40 mouse cellular contexts compared by ENCODE assay signal in genomic region chr7:141055785-141056184, GRCm38 (mm10). TPM values are rescaled to one million over a fixed set of nuclear protein-coding genes. Genes with fewer than 3 reads are reported as not detected.
DNase-seq lines count a peak whose midpoint lies in the region; ATAC-seq and TF ChIP-seq lines count a peak whose summit lies in the region.
"Had no signal": no experiment of that assay in that cellular context is flagged by ENCODE, and none has a peak within 500 bp of the region (broad histone marks: within the 10 kb centered on the region; RNA-seq: fewer than 3 reads in every experiment).

No protein-coding gene starts in this region.

- H3K9ac ChIP-seq in intestine, postnatal 0 days (ENCODE audit: low read depth, low read length): no peak overlapping the region
- no peak overlapping the region for H3K9ac ChIP-seq in intestine, embryonic 16.5 days (ENCODE audit: low read depth, low read length)
- no peak overlapping the region for H3K9ac ChIP-seq in liver, postnatal 0 days (replicated peaks)
- H3K9ac ChIP-seq: embryonic facial prominence, embryonic 13.5 days; kidney, embryonic 15.5 days; liver, embryonic 13.5 days had no signal

- no peak for TF ChIP-seq EP300 in liver, postnatal 0 days (IDR thresholded peaks at IDR 0.05; ENCODE audit: low read depth)

- WGBS in intestine, postnatal 0 days: 76% methylated on average over 4 of the region's 4 CpGs
- WGBS in intestine, embryonic 16.5 days: 78% methylated on average over 4 of the region's 4 CpGs
- 74% methylated on average over 4 of the region's 4 CpGs for WGBS in liver, postnatal 0 days (ENCODE audit: insufficient replicate concordance)
- WGBS in limb, embryonic 10.5 days: 77% methylated on average over 4 of the region's 4 CpGs

- H3K27me3 ChIP-seq in intestine, postnatal 0 days (replicated peaks; ENCODE audit: control insufficient read depth, insufficient read depth, low read length): no peaks in the 10 kb centered on the region; the same call in 1 of the 2 replicates
- H3K27me3 ChIP-seq in intestine, embryonic 16.5 days (replicated peaks; ENCODE audit: control insufficient read depth, insufficient read depth, low read length): no peaks in the 10 kb centered on the region
- peaks cover 22% of the 10 kb centered on the region for H3K27me3 ChIP-seq in liver, postnatal 0 days (ENCODE audit: insufficient read depth, low read length)
- H3K27me3 ChIP-seq in limb, embryonic 10.5 days (ENCODE audit: low read depth, poor library complexity, severe bottlenecking): no peaks in the 10 kb centered on the region
- H3K27me3 ChIP-seq: embryonic facial prominence, embryonic 13.5 days; Patski had no signal

- H3K36me3 ChIP-seq in intestine, postnatal 0 days (ENCODE audit: control insufficient read depth, insufficient read depth): no peaks in the 10 kb centered on the region
- no peaks in the 10 kb centered on the region for H3K36me3 ChIP-seq in intestine, embryonic 16.5 days (ENCODE audit: control insufficient read depth, insufficient read depth, low read length)
- H3K36me3 ChIP-seq in liver, postnatal 0 days (replicated peaks; ENCODE audit: insufficient read depth, low read length): no peaks in the 10 kb centered on the region
- peaks cover 19% of the 10 kb centered on the region for H3K36me3 ChIP-seq in limb, embryonic 10.5 days
- H3K36me3 ChIP-seq: G1E; kidney, embryonic 15.5 days; liver, embryonic 13.5 days had no signal

- TF ChIP-seq CTCF in intestine, postnatal 0 days (IDR thresholded peaks at IDR 0.05; ENCODE audit: low read depth): peak; percentile 22; the same call in 1 of the 2 replicates
- TF ChIP-seq CTCF in liver, postnatal 0 days (IDR thresholded peaks at IDR 0.05; ENCODE audit: low read depth): peak; percentile 39

- no peak overlapping the region for H3K4me3 ChIP-seq in intestine, postnatal 0 days (ENCODE audit: low read depth, low read length)
- H3K4me3 ChIP-seq in intestine, embryonic 16.5 days (ENCODE audit: low read length): no peak overlapping the region
- H3K4me3 ChIP-seq in liver, postnatal 0 days (ENCODE audit: low read depth, low read length): no peak overlapping the region
- no peak overlapping the region for H3K4me3 ChIP-seq in limb, embryonic 10.5 days
- H3K4me3 ChIP-seq: embryonic facial prominence, embryonic 13.5 days; erythroblast, embryonic 14.5 days; kidney, embryonic 15.5 days; liver, embryonic 13.5 days had no signal

- H3K4me2 ChIP-seq in intestine, postnatal 0 days (replicated peaks; ENCODE audit: low read depth): no peak overlapping the region
- H3K4me2 ChIP-seq in intestine, embryonic 16.5 days (ENCODE audit: low read depth, low read length): no peak overlapping the region
- H3K4me2 ChIP-seq in liver, postnatal 0 days (ENCODE audit: low read depth, low read length): no peak overlapping the region
- H3K4me2 ChIP-seq: embryonic facial prominence, embryonic 13.5 days; kidney, embryonic 15.5 days; liver, embryonic 13.5 days had no signal

- H3K4me1 ChIP-seq in intestine, postnatal 0 days (replicated peaks; ENCODE audit: control insufficient read depth, insufficient read depth, low read length): peaks cover 6% of the 10 kb centered on the region; the same call in 1 of the 2 replicates
- H3K4me1 ChIP-seq in intestine, embryonic 16.5 days (ENCODE audit: control insufficient read depth, insufficient read depth, low read length): peaks cover 7% of the 10 kb centered on the region; the same call in 1 of the 2 replicates
- H3K4me1 ChIP-seq in liver, postnatal 0 days (ENCODE audit: insufficient read depth): peaks cover 4% of the 10 kb centered on the region
- H3K4me1 ChIP-seq in limb, embryonic 10.5 days: peaks cover 10% of the 10 kb centered on the region

- H3K27ac ChIP-seq in intestine, postnatal 0 days (ENCODE audit: low read depth, low read length): no peak overlapping the region
- no peak overlapping the region for H3K27ac ChIP-seq in intestine, embryonic 16.5 days (ENCODE audit: low read length)
- H3K27ac ChIP-seq in liver, postnatal 0 days (ENCODE audit: low read depth): no peak overlapping the region
- H3K27ac ChIP-seq in limb, embryonic 10.5 days: no peak overlapping the region
- H3K27ac ChIP-seq: embryonic facial prominence, embryonic 13.5 days; kidney, embryonic 15.5 days; liver, embryonic 13.5 days; macrophage had no signal

- ATAC-seq in intestine, postnatal 0 days: no peak
- ATAC-seq in intestine, embryonic 16.5 days: no peak
- ATAC-seq in liver, postnatal 0 days: no peak
- peak; percentile 31; the same call in 1 of the 2 replicates for ATAC-seq in erythroblast, adult 5-6 weeks (replicated peaks; ENCODE audit: low FRiP score, poor library complexity, severe bottlenecking)
- ATAC-seq: Patski had no signal

- no peaks in the 10 kb centered on the region for H3K9me3 ChIP-seq in intestine, postnatal 0 days (ENCODE audit: control insufficient read depth)
- H3K9me3 ChIP-seq in intestine, embryonic 16.5 days (ENCODE audit: control insufficient read depth, low read length): no peaks in the 10 kb centered on the region
- no peaks in the 10 kb centered on the region for H3K9me3 ChIP-seq in liver, postnatal 0 days (ENCODE audit: low read length)
- H3K9me3 ChIP-seq in limb, embryonic 10.5 days (replicated peaks): 0 out of 2 replicates have a peak, but pooled peaks cover 2% of the 10 kb centered on the region
- H3K9me3 ChIP-seq: embryonic facial prominence, embryonic 13.5 days; G1E; kidney, embryonic 15.5 days; liver, embryonic 13.5 days had no signal

- no peak for DNase-seq in liver, postnatal 0 days
- DNase-seq in liver: no peak
- peak; percentile 63 for DNase-seq in ES-CJ7 (ENCODE audit: low read depth, low spot score)
- DNase-seq in limb, embryonic 10.5 days (ENCODE audit: low spot score): no peak
- DNase-seq in urinary bladder, adult 18-20 months (ENCODE audit: low spot score in 2 of 2): no peak
- DNase-seq: adrenal gland, adult 2 months; adrenal gland, postnatal 36 days; cerebellum, adult 18-20 months; cerebellum, postnatal 10 days; gastrocnemius, postnatal 14 days; kidney, adult 11 months; kidney, postnatal 36 days; layer of hippocampus, postnatal 36 days; liver, embryonic 13.5 days; midbrain, embryonic 14.5 days had no signal

RNA-seq across cellular contexts. Expression of gene B4galnt4, which starts 5.1 kb away (rescaled TPM):
- polyA plus RNA-seq in intestine, postnatal 0 days (2015; fragmentation: Nextera tagmentation; extraction: Ambion mirVana): 1.9 and 2.9 TPM in 2 replicates
- polyA plus RNA-seq in intestine, embryonic 16.5 days (2015; fragmentation: Nextera tagmentation; extraction: Ambion mirVana): 7.2 and 7.3 TPM in 2 replicates
- polyA plus RNA-seq in liver, postnatal 0 days (2015; fragmentation: Nextera tagmentation; extraction: Ambion mirVana): 0.15 and 0.34 TPM in 2 replicates
- total RNA-seq in erythroblast, adult 5-6 weeks (2015; ENCODE audit: low replicate concordance): 0.84 TPM in 1 of 2 replicates, not detected in the other
- not detected in 2 replicates for total RNA-seq in erythroblast, adult 5-6 weeks (2017; ENCODE audit: low replicate concordance)
- 26.2 and 30.7 TPM in 2 replicates for polyA plus RNA-seq in limb, embryonic 10.5 days (2016; fragmentation: Nextera tagmentation; extraction: Ambion mirVana)
- total RNA-seq: G1E had no signal
- polyA plus RNA-seq: G1E, macrophage had no signal

RNA-seq across cellular contexts. Expression of gene Pkp3, which starts 22.2 kb away (rescaled TPM):
- 35.3 and 38.6 TPM in 2 replicates for polyA plus RNA-seq in intestine, postnatal 0 days (2015; fragmentation: Nextera tagmentation; extraction: Ambion mirVana)
- 31.3 and 32.4 TPM in 2 replicates for polyA plus RNA-seq in intestine, embryonic 16.5 days (2015; fragmentation: Nextera tagmentation; extraction: Ambion mirVana)
- 1.4 and 1.5 TPM in 2 replicates for polyA plus RNA-seq in liver, postnatal 0 days (2015; fragmentation: Nextera tagmentation; extraction: Ambion mirVana)
- not detected in 2 replicates for total RNA-seq in erythroblast, adult 5-6 weeks (2015; ENCODE audit: low replicate concordance)
- total RNA-seq in erythroblast, adult 5-6 weeks (2017; ENCODE audit: low replicate concordance): not detected in 2 replicates
- 6.0 and 8.2 TPM in 2 replicates for polyA plus RNA-seq in limb, embryonic 10.5 days (2016; fragmentation: Nextera tagmentation; extraction: Ambion mirVana)
- total RNA-seq: G1E; gastrocnemius, postnatal 14 days; layer of hippocampus, adult 8-10 months; layer of hippocampus, postnatal 36 days; left cerebral cortex, postnatal 10 days had no signal
- polyA plus RNA-seq: G1E; macrophage; midbrain, embryonic 14.5 days; neural tube, embryonic 14.5 days had no signal

RNA-seq across cellular contexts. Expression of gene Gm17387, which starts 26.9 kb away (rescaled TPM):
- not detected in 2 replicates for polyA plus RNA-seq in intestine, postnatal 0 days (2015; fragmentation: Nextera tagmentation; extraction: Ambion mirVana)
- not detected in 2 replicates for polyA plus RNA-seq in intestine, embryonic 16.5 days (2015; fragmentation: Nextera tagmentation; extraction: Ambion mirVana)
- polyA plus RNA-seq in liver, postnatal 0 days (2015; fragmentation: Nextera tagmentation; extraction: Ambion mirVana): not detected in 2 replicates
- not detected in 2 replicates for total RNA-seq in erythroblast, adult 5-6 weeks (2015; ENCODE audit: low replicate concordance)
- total RNA-seq in erythroblast, adult 5-6 weeks (2017; ENCODE audit: low replicate concordance): not detected in 2 replicates
- polyA plus RNA-seq in limb, embryonic 10.5 days (2016; fragmentation: Nextera tagmentation; extraction: Ambion mirVana): not detected in 2 replicates
- total RNA-seq: adrenal gland, adult 2 months; adrenal gland, postnatal 36 days; common myeloid progenitor, adult 5-6 weeks; G1E; gastrocnemius, postnatal 14 days; granulocyte monocyte progenitor cell, adult 5-6 weeks; heart, postnatal 25 days; layer of hippocampus, adult 8-10 months; layer of hippocampus, postnatal 36 days; left cerebral cortex, postnatal 10 days; megakaryocyte-erythroid progenitor cell, adult 5-6 weeks; monocyte, adult 5-6 weeks had no signal
- polyA plus RNA-seq: adrenal gland, adult 2 months; brain, embryonic 14.5 days; embryonic facial prominence, embryonic 13.5 days; erythroblast, embryonic 14.5 days; forebrain, embryonic 11.5 days; G1E; heart, embryonic 14.5 days; hindbrain, embryonic 11.5 days; kidney, embryonic 15.5 days; limb, embryonic 11.5 days; liver, embryonic 13.5 days; lung, embryonic 16.5 days; macrophage; midbrain, embryonic 14.5 days; neural tube, embryonic 14.5 days; Patski; testis, adult 2 months; urinary bladder, adult 2 months had no signal

RNA-seq across cellular contexts. Expression of gene Ifitm6, which starts 38.1 kb away (rescaled TPM):
- 0.93 and 1.0 TPM in 2 replicates for polyA plus RNA-seq in intestine, postnatal 0 days (2015; fragmentation: Nextera tagmentation; extraction: Ambion mirVana)
- 1.9 and 2.0 TPM in 2 replicates for polyA plus RNA-seq in intestine, embryonic 16.5 days (2015; fragmentation: Nextera tagmentation; extraction: Ambion mirVana)
- 53.6 and 54.4 TPM in 2 replicates for polyA plus RNA-seq in liver, postnatal 0 days (2015; fragmentation: Nextera tagmentation; extraction: Ambion mirVana)
- 336 and 380 TPM in 2 replicates for total RNA-seq in erythroblast, adult 5-6 weeks (2015; ENCODE audit: low replicate concordance)
- total RNA-seq in erythroblast, adult 5-6 weeks (2017; ENCODE audit: low replicate concordance): 99.4 and 179 TPM in 2 replicates
- 0.31 TPM in 1 of 2 replicates, not detected in the other for polyA plus RNA-seq in limb, embryonic 10.5 days (2016; fragmentation: Nextera tagmentation; extraction: Ambion mirVana)
- total RNA-seq: G1E; gastrocnemius, postnatal 14 days; left cerebral cortex, postnatal 10 days had no signal
- polyA plus RNA-seq: erythroblast, embryonic 14.5 days; forebrain, embryonic 11.5 days; G1E; hindbrain, embryonic 11.5 days; limb, embryonic 11.5 days had no signal

RNA-seq across cellular contexts. Expression of gene Sigirr, which starts 44.6 kb away (rescaled TPM):
- 42.1 and 43.2 TPM in 2 replicates for polyA plus RNA-seq in intestine, postnatal 0 days (2015; fragmentation: Nextera tagmentation; extraction: Ambion mirVana)
- 29.4 and 32.8 TPM in 2 replicates for polyA plus RNA-seq in intestine, embryonic 16.5 days (2015; fragmentation: Nextera tagmentation; extraction: Ambion mirVana)
- polyA plus RNA-seq in liver, postnatal 0 days (2015; fragmentation: Nextera tagmentation; extraction: Ambion mirVana): 18.0 and 20.1 TPM in 2 replicates
- total RNA-seq in erythroblast, adult 5-6 weeks (2015; ENCODE audit: low replicate concordance): 4.2 TPM in 1 of 2 replicates, not detected in the other
- 2.8 and 4.4 TPM in 2 replicates for total RNA-seq in erythroblast, adult 5-6 weeks (2017; ENCODE audit: low replicate concordance)
- polyA plus RNA-seq in limb, embryonic 10.5 days (2016; fragmentation: Nextera tagmentation; extraction: Ambion mirVana): 2.3 TPM in 2 replicates
